Mouse (Mus musculus): Measurements from ENCODE around the gene Gm7271.

Gene Gm7271

GRCm38 (mm10) chr5:76565321-76565720 lies 81.5 kb downstream of the Gm7271 start:
- in situ Hi-C loops (cut with MboI; ENCODE audit: low pct_unique_long_range_greater_than_20kb in 1 of 2, low sequenced_read_pairs in 2 of 2, unreplicated experiment in 1 of 2), result no loop called here
